Mouse (Mus musculus): ENCODE measurements around the gene Hrh3. TPM values are rescaled to one million over a fixed set of nuclear protein-coding genes. Genes with fewer than 3 reads are reported as not detected.

Hrh3 gene
- polyA plus RNA-seq, 1 experiment from 2014 or later, result not detected

DNA sequence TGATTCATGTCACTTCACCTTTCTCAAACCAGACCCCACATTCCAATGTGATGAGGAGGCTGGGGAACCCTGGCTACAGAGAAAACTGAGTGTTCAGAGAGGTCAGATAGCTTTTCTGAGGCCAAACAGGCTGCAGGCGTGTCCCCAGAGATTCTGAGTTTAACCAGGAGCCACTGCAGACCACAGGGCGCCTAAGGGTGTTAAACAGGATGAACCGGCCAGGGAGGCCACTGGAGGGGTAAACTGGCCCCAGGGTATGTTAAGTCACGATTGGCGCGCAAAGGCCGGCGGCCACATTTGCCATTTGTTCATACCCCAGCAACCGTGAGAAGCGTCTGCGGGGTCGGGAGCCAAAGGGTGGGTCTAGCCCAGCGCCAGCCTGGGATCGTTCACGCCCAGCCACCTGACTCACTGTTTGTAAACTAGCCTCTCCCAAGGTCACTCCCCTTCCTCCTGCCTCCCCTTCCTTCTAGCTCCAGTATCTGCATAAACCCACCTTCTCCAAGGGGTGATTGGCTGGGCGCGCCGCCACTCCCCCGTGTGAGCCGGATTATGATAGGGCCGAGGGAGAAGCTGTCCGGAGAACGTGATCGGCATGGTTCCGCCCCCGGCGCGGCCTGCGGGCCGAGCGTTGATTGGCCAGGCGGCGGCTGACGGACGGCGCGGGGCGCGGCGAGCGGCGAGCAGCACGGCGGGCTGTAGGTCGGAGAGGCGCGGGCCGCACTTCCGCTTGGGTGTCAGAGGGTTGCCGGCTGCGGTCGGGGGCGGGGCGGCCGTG, 14.6 kb upstream of the Hrh3 start, which contains the start of gene Osbpl2:
Osbpl2 (plus strand) TSS at position 646 of the 778 bp plus-strand sequence.
- no peak for TF ChIP-seq CTCF (IDR thresholded peaks at IDR 0.05; ENCODE audit: low read depth)
- H3K4me1 ChIP-seq (replicated peaks; ENCODE audit: control insufficient read depth, insufficient read depth, low read length), result peaks cover 13% of the 10 kb centered on the region; the same call in 1 of the 2 replicates
- H3K4me3 ChIP-seq (ENCODE audit: low read depth, low read length), result peak within 1 kb of the TSS; percentile 77
- ATAC-seq, result peak; percentile 98
- peak within 1 kb of the TSS; percentile 92 for H3K4me2 ChIP-seq (replicated peaks; ENCODE audit: low read depth)
- peak within 1 kb of the TSS; percentile 88 for H3K9ac ChIP-seq (ENCODE audit: low read depth, low read length)
- no peaks in the 10 kb centered on the region for H3K36me3 ChIP-seq (ENCODE audit: control insufficient read depth, insufficient read depth)
- no peaks in the 10 kb centered on the region for H3K9me3 ChIP-seq (ENCODE audit: control insufficient read depth)
- peak within 1 kb of the TSS; percentile 88 for H3K27ac ChIP-seq (ENCODE audit: low read depth, low read length)
- H3K27me3 ChIP-seq (replicated peaks; ENCODE audit: control insufficient read depth, insufficient read depth, low read length), result no peaks in the 10 kb centered on the region
- WGBS, result under 1% methylated on average over 55 of the region's 55 CpGs

- Histone ChIP-seq H3K36me3 (ENCODE audit: control insufficient read depth, insufficient read depth) (no peaks in the 10 kb centered on the region), H3K27ac (ENCODE audit: low read depth, low read length) (no peak overlapping the region), H3K4me1 (replicated peaks; ENCODE audit: control insufficient read depth, insufficient read depth, low read length) (peaks cover 13% of the 10 kb centered on the region; the same call in 1 of the 2 replicates), H3K4me3 (ENCODE audit: low read depth, low read length) (no peak overlapping the region), H3K27me3 (replicated peaks; ENCODE audit: control insufficient read depth, insufficient read depth, low read length) (no peaks in the 10 kb centered on the region), H3K4me2 (replicated peaks; ENCODE audit: low read depth) (peak overlapping the region; percentile 7; the same call in 1 of the 2 replicates), H3K9me3 (ENCODE audit: control insufficient read depth) (no peaks in the 10 kb centered on the region), H3K9ac (ENCODE audit: low read depth, low read length) (no peak overlapping the region)
- WGBS, result 8% methylated on average over 13 of the region's 13 CpGs
- no peak for TF ChIP-seq CTCF (IDR thresholded peaks at IDR 0.05; ENCODE audit: low read depth)
- no peak for ATAC-seq
Observed at GRCm38 (mm10) chr2:180117485-180118194, 13.4 kb upstream of the Hrh3 start.

DNA sequence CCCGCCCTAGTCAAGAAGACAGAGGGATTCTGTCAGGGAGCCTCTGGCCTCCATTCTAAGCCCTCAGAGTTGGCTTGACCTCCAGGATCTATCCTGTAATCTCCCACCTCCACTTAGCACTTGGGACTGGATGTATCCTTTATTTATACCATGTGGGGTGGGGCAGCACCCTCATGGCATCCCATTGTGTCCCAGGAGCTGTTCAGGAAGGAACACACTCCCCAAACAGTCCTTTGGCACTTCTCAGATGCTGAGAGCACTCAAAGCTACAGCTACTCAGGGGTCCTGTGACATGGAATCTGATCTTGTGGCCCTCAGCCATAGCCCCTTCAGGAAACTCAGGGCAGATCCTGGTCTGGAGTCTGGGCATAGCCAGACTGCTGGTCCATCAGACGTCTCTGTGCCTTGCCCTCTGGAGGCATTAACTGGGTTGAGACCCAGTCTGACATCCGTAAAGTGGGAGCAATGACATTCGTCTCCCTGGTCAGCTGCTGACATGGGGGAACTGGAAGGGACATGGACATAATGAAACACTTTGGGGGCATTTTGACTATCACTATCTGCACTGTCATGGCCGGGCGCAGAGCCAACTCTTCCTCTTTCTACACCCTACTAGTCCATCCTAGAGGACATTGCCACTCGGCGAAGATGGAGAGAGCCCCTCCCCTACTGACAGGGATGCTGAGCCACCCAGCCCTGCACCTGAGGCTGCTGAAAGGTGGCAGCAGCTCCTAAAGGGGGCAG, 12.6 kb upstream of the Hrh3 start:
- TF ChIP-seq CTCF (IDR thresholded peaks at IDR 0.05; ENCODE audit: low read depth), result no peak
- H3K27ac ChIP-seq (ENCODE audit: low read depth, low read length), result no peak overlapping the region
- 76% methylated on average over 8 of the region's 8 CpGs for WGBS

DNA sequence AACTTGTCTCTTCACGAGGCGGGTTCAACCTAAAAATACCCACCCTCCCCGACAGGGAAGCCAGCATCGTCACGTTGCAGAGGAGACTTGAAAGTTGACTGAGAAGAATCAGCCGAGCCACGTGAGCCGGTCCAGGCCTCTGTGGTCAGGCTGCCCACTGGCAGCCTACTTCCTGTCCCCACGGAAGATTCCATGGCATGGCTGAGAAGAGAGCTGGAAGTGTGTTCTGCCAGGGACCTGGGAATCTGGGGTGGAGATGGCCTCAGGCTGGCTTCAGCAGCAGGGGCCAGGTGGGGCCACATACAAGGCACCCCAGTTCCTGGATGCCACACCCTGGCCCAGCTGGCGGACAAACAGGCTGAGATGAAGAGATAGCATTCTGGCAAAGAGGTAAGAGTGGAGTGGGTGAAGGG, 11.8 kb upstream of the Hrh3 start:
- H3K36me3 ChIP-seq (ENCODE audit: control insufficient read depth, insufficient read depth), result no peaks in the 10 kb centered on the region
- no peak for TF ChIP-seq CTCF (IDR thresholded peaks at IDR 0.05; ENCODE audit: low read depth)
- peaks cover 13% of the 10 kb centered on the region; the same call in 1 of the 2 replicates for H3K4me1 ChIP-seq (replicated peaks; ENCODE audit: control insufficient read depth, insufficient read depth, low read length)
- no peak overlapping the region for H3K4me3 ChIP-seq (ENCODE audit: low read depth, low read length)
- no peaks in the 10 kb centered on the region for H3K9me3 ChIP-seq (ENCODE audit: control insufficient read depth)
- H3K9ac ChIP-seq (ENCODE audit: low read depth, low read length), result no peak overlapping the region
- no peaks in the 10 kb centered on the region for H3K27me3 ChIP-seq (replicated peaks; ENCODE audit: control insufficient read depth, insufficient read depth, low read length)
- 65% methylated on average over 10 of the region's 10 CpGs for WGBS
- no peak for ATAC-seq
- no peak overlapping the region for H3K4me2 ChIP-seq (replicated peaks; ENCODE audit: low read depth)
- no peak overlapping the region for H3K27ac ChIP-seq (ENCODE audit: low read depth, low read length)

More for the DNA sequence above, 12.6 kb upstream of the Hrh3 start:
- Histone ChIP-seq H3K27me3 (replicated peaks; ENCODE audit: control insufficient read depth, insufficient read depth, low read length) (no peaks in the 10 kb centered on the region), H3K9me3 (ENCODE audit: control insufficient read depth) (no peaks in the 10 kb centered on the region), H3K4me3 (ENCODE audit: low read depth, low read length) (no peak overlapping the region), H3K4me2 (replicated peaks; ENCODE audit: low read depth) (no peak overlapping the region), H3K36me3 (ENCODE audit: control insufficient read depth, insufficient read depth) (no peaks in the 10 kb centered on the region), H3K4me1 (replicated peaks; ENCODE audit: control insufficient read depth, insufficient read depth, low read length) (peaks cover 13% of the 10 kb centered on the region; the same call in 1 of the 2 replicates), H3K9ac (ENCODE audit: low read depth, low read length) (no peak overlapping the region)
- no peak for ATAC-seq

- no peak for ATAC-seq
- Histone ChIP-seq H3K9ac (ENCODE audit: low read depth, low read length) (no peak overlapping the region), H3K36me3 (ENCODE audit: control insufficient read depth, insufficient read depth) (no peaks in the 10 kb centered on the region), H3K9me3 (ENCODE audit: control insufficient read depth) (no peaks in the 10 kb centered on the region), H3K4me1 (replicated peaks; ENCODE audit: control insufficient read depth, insufficient read depth, low read length) (peaks cover 13% of the 10 kb centered on the region; the same call in 1 of the 2 replicates), H3K27ac (ENCODE audit: low read depth, low read length) (no peak overlapping the region), H3K4me3 (ENCODE audit: low read depth, low read length) (no peak overlapping the region), H3K4me2 (replicated peaks; ENCODE audit: low read depth) (no peak overlapping the region), H3K27me3 (replicated peaks; ENCODE audit: control insufficient read depth, insufficient read depth, low read length) (no peaks in the 10 kb centered on the region)
- TF ChIP-seq CTCF (IDR thresholded peaks at IDR 0.05; ENCODE audit: low read depth), result no peak
- 54% methylated on average over 6 of the region's 6 CpGs for WGBS
Observed at GRCm38 (mm10) chr2:180115279-180115678, 11.0 kb upstream of the Hrh3 start.
